Mouse (Mus musculus): ENCODE measurements around the gene Stx7. TPM values are rescaled to one million over a fixed set of nuclear protein-coding genes. Genes with fewer than 3 reads are reported as not detected.

Stx7 gene
- polyA plus RNA-seq, 1 experiment from 2014 or later: 167 TPM

DNA sequence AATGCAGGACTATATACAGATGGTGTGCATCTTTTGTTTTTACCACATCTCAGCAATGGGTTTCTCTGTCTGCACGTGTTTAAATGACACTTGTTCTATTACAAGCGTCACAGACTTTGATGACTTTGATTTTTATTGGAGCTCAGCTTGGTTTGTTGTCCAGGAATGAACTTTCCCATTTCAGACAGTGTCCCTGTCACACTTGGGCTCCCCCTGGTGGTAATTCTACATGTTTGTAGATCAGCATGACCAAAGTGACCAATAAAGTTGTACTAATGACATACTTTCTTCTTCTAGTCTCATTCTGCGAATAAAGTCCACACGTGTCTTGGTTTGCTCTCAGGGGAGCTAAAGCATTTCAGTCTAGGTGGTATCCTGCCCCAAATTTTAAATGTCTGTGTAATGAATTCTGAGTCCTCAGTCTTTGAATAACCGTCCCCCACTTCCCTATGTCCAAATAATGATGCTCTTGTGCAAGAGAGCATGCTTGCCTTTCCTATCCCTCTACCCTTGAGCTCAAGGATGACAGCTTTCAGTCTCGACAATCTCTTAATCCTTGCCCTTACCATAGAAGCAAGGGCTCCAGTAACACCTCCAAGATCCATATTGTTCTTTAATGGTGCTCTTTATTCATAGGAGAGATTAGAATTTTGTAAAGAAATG is 37.9 kb upstream of the Stx7 start:
- peak; percentile 84 for TF ChIP-seq CTCF (IDR thresholded peaks at IDR 0.05; ENCODE audit: low read depth)
- DNase-seq (ENCODE audit: low spot score) (peak; percentile 82), ATAC-seq (replicated peaks; ENCODE audit: low FRiP score, low read depth) (no peak)
- Histone ChIP-seq H3K4me1 (replicated peaks; ENCODE audit: insufficient read depth, low read length) (0 out of 2 replicates have a peak, but pooled peaks cover 5% of the 10 kb centered on the region), H3K36me3 (ENCODE audit: insufficient read depth, low read length) (no peaks in the 10 kb centered on the region), H3K27me3 (ENCODE audit: insufficient read depth, low read length) (no peaks in the 10 kb centered on the region), H3K4me2 (ENCODE audit: low read length) (no peak overlapping the region), H3K9ac (ENCODE audit: low read depth, low read length) (no peak overlapping the region), H3K4me3 (replicated peaks; ENCODE audit: low read depth, low read length) (no peak overlapping the region), H3K9me3 (replicated peaks; ENCODE audit: low read length) (no peaks in the 10 kb centered on the region), H3K27ac (no peak overlapping the region)
- WGBS: 45% methylated on average over 6 of the region's 6 CpGs

DNA sequence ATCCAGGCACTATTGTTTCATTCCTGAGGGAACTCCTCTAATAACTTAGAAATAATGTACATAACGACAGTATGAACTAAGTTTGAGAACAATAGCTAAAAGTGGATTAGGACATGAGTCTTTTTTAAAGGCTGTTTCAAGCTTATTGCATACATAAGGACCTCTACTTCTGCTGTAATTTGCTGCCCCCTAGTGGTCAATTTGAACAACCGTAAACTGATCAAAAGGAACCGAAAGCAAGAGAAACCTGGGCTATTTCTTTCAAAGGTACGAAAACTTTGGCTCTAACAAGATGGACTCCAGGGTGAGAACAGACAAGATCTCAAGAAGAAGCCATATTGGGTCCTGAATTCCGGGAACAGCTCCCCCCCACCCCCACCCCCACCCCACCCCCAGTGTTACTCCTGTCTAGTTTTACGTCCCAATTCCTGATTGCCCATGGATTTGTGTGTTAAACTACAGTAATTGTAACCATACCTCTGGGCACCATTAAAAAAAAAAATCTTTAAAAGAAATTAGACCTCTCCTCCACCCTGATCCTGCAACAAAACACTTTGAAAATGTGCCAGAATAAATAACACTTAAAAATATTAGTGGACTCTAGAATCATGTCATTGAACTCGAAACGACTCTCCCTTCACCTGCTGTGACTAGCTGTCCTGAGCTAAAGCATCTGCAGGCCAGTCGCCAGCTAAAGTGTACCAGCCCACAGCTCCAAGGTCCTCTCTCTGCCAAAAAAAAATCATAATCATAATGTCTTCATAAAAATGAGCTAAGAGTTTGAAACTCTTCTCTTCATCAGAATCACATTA is 17.4 kb upstream of the Stx7 start:
- DNase-seq (ENCODE audit: low spot score): peak; percentile 96
- H3K36me3 ChIP-seq (ENCODE audit: insufficient read depth, low read length): no peaks in the 10 kb centered on the region
- H3K27me3 ChIP-seq (ENCODE audit: insufficient read depth, low read length): no peaks in the 10 kb centered on the region
- TF ChIP-seq CTCF (IDR thresholded peaks at IDR 0.05; ENCODE audit: low read depth): peak; percentile 90
- H3K9ac ChIP-seq (ENCODE audit: low read depth, low read length): 0 out of 2 replicates have a peak overlapping the region, but pooled peaks have one; percentile 5
- H3K9me3 ChIP-seq (replicated peaks; ENCODE audit: low read length): no peaks in the 10 kb centered on the region
- WGBS: 13% methylated on average over 9 of the region's 9 CpGs
- H3K4me1 ChIP-seq (replicated peaks; ENCODE audit: insufficient read depth, low read length): no peaks in the 10 kb centered on the region
- peak overlapping the region; percentile 50 for H3K4me2 ChIP-seq (ENCODE audit: low read length)
- ATAC-seq (replicated peaks; ENCODE audit: low FRiP score, low read depth): peak; percentile 81
- peak overlapping the region; percentile 16; the same call in 1 of the 2 replicates for H3K4me3 ChIP-seq (replicated peaks; ENCODE audit: low read depth, low read length)
- H3K27ac ChIP-seq: peak overlapping the region; percentile 81

DNA sequence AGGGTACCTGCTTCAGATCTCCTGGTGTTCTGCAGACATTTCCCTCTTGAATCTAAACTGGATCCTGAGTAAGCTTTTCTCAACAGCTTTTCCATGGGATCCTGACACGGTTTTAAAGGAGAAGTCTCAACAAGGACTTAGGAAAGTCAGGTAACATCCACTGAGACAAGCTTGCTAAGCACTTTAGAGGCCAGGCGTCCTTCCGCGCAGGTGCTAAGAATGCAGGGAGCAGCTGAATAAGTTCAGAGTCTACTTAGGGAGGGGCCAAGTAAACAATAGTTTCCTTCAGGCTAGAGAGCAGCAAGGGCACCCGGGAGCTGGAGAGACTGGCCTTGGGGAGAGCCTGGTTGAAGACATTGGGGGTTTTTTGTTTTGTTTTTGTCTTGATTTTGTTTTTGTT is 16.8 kb upstream of the Stx7 start:
- Histone ChIP-seq H3K9me3 (replicated peaks; ENCODE audit: low read length) (no peaks in the 10 kb centered on the region), H3K36me3 (ENCODE audit: insufficient read depth, low read length) (no peaks in the 10 kb centered on the region), H3K4me3 (replicated peaks; ENCODE audit: low read depth, low read length) (no peak overlapping the region), H3K27me3 (ENCODE audit: insufficient read depth, low read length) (no peaks in the 10 kb centered on the region), H3K9ac (ENCODE audit: low read depth, low read length) (0 out of 2 replicates have a peak overlapping the region, but pooled peaks have one; percentile 5), H3K4me1 (replicated peaks; ENCODE audit: insufficient read depth, low read length) (no peaks in the 10 kb centered on the region), H3K27ac (peak overlapping the region; percentile 81), H3K4me2 (ENCODE audit: low read length) (peak overlapping the region; percentile 50; the same call in 1 of the 2 replicates)
- ATAC-seq (replicated peaks; ENCODE audit: low FRiP score, low read depth) (peak; percentile 88), DNase-seq (ENCODE audit: low spot score) (peak; percentile 67)
- 11% methylated on average over 5 of the region's 5 CpGs for WGBS
- TF ChIP-seq CTCF (IDR thresholded peaks at IDR 0.05; ENCODE audit: low read depth): no peak

DNA sequence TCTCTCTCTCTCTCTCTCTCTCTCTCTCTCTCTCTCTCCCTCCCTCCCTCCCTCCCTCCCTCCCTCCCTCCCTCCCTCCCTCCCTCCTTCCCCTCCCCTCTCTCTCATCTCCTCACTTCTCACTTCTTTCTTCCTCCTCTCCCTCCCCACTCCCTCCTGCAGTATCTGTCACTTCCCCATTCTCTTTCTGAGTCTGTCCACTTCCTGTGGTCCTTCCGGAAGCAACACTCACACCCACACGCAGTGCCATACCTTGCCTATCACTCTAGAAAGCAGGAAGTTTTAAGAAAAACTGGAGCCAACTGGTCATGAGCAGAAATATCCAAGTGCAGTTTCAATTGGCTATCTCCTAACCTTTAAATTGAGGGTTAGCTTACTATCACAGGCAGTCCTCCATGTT is 16.0 kb upstream of the Stx7 start:
- Histone ChIP-seq H3K9me3 (replicated peaks; ENCODE audit: low read length) (no peaks in the 10 kb centered on the region), H3K27ac (no peak overlapping the region), H3K4me1 (replicated peaks; ENCODE audit: insufficient read depth, low read length) (no peaks in the 10 kb centered on the region), H3K9ac (ENCODE audit: low read depth, low read length) (no peak overlapping the region), H3K4me2 (ENCODE audit: low read length) (no peak overlapping the region), H3K4me3 (replicated peaks; ENCODE audit: low read depth, low read length) (no peak overlapping the region), H3K36me3 (ENCODE audit: insufficient read depth, low read length) (no peaks in the 10 kb centered on the region), H3K27me3 (ENCODE audit: insufficient read depth, low read length) (no peaks in the 10 kb centered on the region)
- DNase-seq (ENCODE audit: low spot score) (peak; percentile 11), ATAC-seq (replicated peaks; ENCODE audit: low FRiP score, low read depth) (no peak)
- 29% methylated on average over 2 of the region's 2 CpGs for WGBS
- TF ChIP-seq CTCF (IDR thresholded peaks at IDR 0.05; ENCODE audit: low read depth): no peak

DNA sequence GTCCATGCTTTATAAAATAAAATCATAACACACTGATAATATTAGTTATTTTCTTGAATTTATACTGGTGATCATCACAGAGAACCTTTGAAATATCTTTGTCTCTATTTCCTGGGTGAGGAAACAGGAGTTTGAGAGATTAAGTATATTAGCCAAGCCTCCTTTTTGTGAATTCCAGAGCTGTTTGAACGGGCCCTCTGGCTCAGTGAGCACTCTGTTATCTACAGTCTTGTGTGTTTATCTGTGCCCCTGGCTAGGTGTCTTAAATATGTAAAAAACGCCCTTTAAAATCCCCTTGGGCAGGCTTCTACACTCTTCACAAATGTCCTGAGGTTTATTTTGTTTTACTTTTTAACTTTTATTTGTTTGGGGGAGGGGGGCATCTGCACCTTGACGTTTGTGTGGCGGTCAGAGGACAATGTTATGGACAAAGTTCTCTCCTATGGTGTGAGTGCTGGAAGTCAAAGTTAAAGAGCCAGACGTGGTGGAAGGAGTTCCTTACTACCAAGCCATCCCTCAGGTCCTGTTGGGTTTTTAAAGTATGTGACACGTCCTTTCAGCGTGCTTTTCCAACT is 14.9 kb upstream of the Stx7 start:
- Histone ChIP-seq H3K4me3 (replicated peaks; ENCODE audit: low read depth, low read length) (no peak overlapping the region), H3K9ac (ENCODE audit: low read depth, low read length) (no peak overlapping the region), H3K27me3 (ENCODE audit: insufficient read depth, low read length) (no peaks in the 10 kb centered on the region), H3K9me3 (replicated peaks; ENCODE audit: low read length) (no peaks in the 10 kb centered on the region), H3K4me1 (replicated peaks; ENCODE audit: insufficient read depth, low read length) (no peaks in the 10 kb centered on the region), H3K36me3 (ENCODE audit: insufficient read depth, low read length) (no peaks in the 10 kb centered on the region), H3K4me2 (ENCODE audit: low read length) (no peak overlapping the region), H3K27ac (no peak overlapping the region)
- ATAC-seq (replicated peaks; ENCODE audit: low FRiP score, low read depth): no peak
- 58% methylated on average over 7 of the region's 7 CpGs for WGBS
- DNase-seq (ENCODE audit: low spot score): no peak
- TF ChIP-seq CTCF (IDR thresholded peaks at IDR 0.05; ENCODE audit: low read depth): no peak

DNA sequence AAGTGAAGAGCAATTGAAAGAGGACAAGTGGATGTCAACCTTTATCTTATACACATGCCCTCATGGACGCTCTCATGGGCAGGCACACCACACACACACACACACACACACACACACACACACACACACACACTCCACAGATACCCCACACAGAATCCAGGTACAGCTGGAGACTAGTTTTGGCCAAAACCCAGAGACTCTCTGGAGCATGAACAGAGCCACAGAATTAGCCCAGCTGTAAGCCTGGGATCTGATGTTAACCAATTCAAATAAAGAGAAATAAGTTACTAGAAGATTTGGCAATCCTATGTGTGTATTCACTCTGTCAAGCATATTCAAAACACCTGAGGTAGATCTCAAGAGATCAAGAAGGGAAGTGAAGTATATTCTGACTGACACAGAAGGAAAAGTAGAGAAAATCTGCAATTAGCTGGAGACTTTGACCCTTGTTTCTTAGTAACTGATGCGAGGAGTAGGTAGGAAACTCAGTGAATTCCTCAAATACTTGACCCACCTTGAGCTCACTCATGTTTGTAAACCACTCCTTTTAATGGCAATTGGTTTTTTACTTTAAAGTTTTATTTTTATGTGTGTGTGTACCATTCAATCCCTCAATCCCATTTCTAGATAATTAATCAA is 10.4 kb upstream of the Stx7 start:
- peak; percentile 71; the same call in 1 of the 2 replicates for ATAC-seq (replicated peaks; ENCODE audit: low FRiP score, low read depth)
- peak overlapping the region; percentile 63; the same call in 1 of the 2 replicates for H3K27ac ChIP-seq
- no peaks in the 10 kb centered on the region for H3K9me3 ChIP-seq (replicated peaks; ENCODE audit: low read length)
- H3K4me2 ChIP-seq (ENCODE audit: low read length): no peak overlapping the region
- H3K27me3 ChIP-seq (ENCODE audit: insufficient read depth, low read length): no peaks in the 10 kb centered on the region
- 63% methylated on average over 2 of the region's 2 CpGs for WGBS
- H3K36me3 ChIP-seq (ENCODE audit: insufficient read depth, low read length): no peaks in the 10 kb centered on the region
- peak; percentile 43 for DNase-seq (ENCODE audit: low spot score)
- no peak overlapping the region for H3K4me3 ChIP-seq (replicated peaks; ENCODE audit: low read depth, low read length)
- H3K4me1 ChIP-seq (replicated peaks; ENCODE audit: insufficient read depth, low read length): no peaks in the 10 kb centered on the region
- no peak for TF ChIP-seq CTCF (IDR thresholded peaks at IDR 0.05; ENCODE audit: low read depth)
- H3K9ac ChIP-seq (ENCODE audit: low read depth, low read length): no peak overlapping the region

Data from kidney, postnatal 0 days (tissue).